Mouse (Mus musculus): ENCODE results near the gene Dnph1.

DNA sequence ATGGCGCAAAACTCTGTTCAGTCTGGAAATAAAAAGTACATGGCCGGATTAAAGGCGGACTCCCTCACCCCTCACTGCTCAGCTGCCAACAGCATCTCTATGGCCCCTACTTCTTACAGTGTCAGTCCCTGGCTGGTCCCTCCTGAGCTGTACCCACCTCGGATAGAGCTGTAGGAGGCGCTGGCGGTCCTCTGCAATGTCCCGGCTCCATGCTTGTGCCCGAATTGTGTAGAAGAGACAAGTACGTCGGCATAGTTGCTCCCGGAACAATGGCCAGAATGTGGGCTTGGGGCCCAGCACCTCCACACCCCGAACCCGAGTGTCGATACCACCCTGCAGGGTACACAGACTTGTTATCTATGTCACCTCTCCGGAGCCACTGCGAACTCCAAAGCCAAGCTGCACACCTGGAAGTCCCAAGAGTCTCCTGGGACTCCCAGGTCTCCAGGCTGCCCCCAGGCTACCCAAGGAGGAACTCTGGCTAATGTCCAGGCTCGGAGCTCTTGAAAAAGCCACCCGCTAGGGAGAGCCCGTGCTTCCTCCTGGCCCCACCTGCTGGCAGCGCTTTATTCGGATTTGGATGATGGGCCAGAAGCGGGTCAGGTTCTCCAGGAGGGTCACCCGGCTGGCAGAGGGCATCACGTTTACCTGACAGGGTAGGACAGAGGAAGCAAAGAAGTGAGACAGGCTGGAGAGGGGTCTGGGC, 25.6 kb downstream of the Dnph1 start:
- TF ChIP-seq GATA1 (IDR thresholded peaks at IDR 0.05; ENCODE audit: borderline replicate concordance, low read length) = no peak
- TF ChIP-seq FLI1 (IDR thresholded peaks at IDR 0.05; ENCODE audit: low read length) = no peak

Measured in megakaryocyte, embryonic 14.5 days (primary cell).